Mouse (Mus musculus) kidney, adult 2 months (tissue): ENCODE measurements around the gene Gm4869. TPM values are rescaled to one million over a fixed set of nuclear protein-coding genes. Genes with fewer than 3 reads are reported as not detected.
A peak's percentile ranks its signal among the peaks of the same experiment; 100 is the strongest.

Experiments
- DNase-seq: peaks from one replicate; pipeline ENCODE4 v3.0.0; 2021
- H3K27ac ChIP-seq: fragments of 200-500 bp; 2 replicates; pipeline ENCODE4 v1.5.1; 2012; ENCODE audit warnings: low read depth, low read length, control low read depth, inconsistent platforms; ENCODE audit not compliant: insufficient read depth
- H3K27me3 ChIP-seq: fragments of 200-500 bp; replicated peaks from 2 replicates; pipeline ENCODE4 v1.6.1; 2012; ENCODE audit warnings: mild to moderate bottlenecking, moderate library complexity, low read length, inconsistent platforms; ENCODE audit not compliant: control insufficient read depth, insufficient read depth
- H3K36me3 ChIP-seq: fragments of 200-500 bp; 2 replicates; pipeline ENCODE4 v1.6.1; 2012; ENCODE audit warnings: mild to moderate bottlenecking, moderate library complexity, low read length, inconsistent platforms; ENCODE audit not compliant: control insufficient read depth, insufficient read depth
- H3K4me1 ChIP-seq: fragments of 200-500 bp; 2 replicates; pipeline ENCODE4 v1.6.1; 2011; ENCODE audit warnings: low read length; ENCODE audit not compliant: control insufficient read depth, insufficient read depth
- H3K4me3 ChIP-seq: fragments of 200-500 bp; 2 replicates; pipeline ENCODE4 v1.5.1; 2011; ENCODE audit warnings: mild to moderate bottlenecking, low read depth, low read length, control low read depth; ENCODE audit not compliant: insufficient read depth
- CTCF ChIP-seq: fragments of 200-500 bp; conservative IDR thresholded peaks from 2 replicates; pipeline ENCODE4 v1.5.1; 2011; ENCODE audit warnings: low read depth, mild to moderate bottlenecking, control low read depth, low read length, moderate library complexity, mixed read lengths; ENCODE audit not compliant: insufficient read depth, insufficient read length
- POLR2A ChIP-seq: fragments of 200-500 bp; IDR thresholded peaks from one replicate; pipeline ENCODE4 v1.6.1; 2011; ENCODE audit warnings: low read depth, low read length, control low read depth
- WGBS: fragments of 180-500 bp; shearing (Covaris S2); methylation state at CpG from one replicate; pipeline ENCODE4 v1.1.7; 2018; 5-methylcytosine and 5-hydroxymethylcytosine counted together
- polyA plus RNA-seq: library from polyadenylated mRNA; depleted of rRNA; stranded (reverse); fragments of >200 nt; gene quantifications from 2 replicates; pipeline ENCODE4 v1.2.3, GENCODE M21; 2012; rRNA removed

The Gm4869 gene
- 0.03 TPM in 1 of 2 replicates, not detected in the other for polyA plus RNA-seq

DNA sequence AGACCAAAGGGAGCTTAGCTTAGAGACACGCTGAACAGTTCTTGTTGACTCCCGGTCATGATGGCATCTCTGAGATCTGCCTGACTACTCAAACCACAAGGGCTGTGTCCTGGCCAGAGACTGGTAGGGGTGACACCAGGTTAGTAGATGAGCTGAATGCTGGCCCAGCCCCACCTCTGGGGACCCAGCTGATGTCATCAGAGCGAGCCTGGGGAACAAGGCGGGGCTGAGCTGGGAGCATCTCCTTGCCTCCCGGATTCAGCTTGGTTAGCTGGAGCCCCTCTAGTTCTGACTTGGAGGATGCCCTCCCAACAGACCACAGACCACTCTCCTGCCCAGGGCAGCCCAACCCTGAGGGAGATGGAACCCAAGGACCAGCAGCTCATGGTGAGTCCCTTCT is at the start of gene Gm4869:
Gene Gm4869, plus strand, starts transcription at position 301 of the 400 bp plus-strand sequence.
- no peak for TF ChIP-seq POLR2A
- no peak for TF ChIP-seq CTCF
- no peaks in the 10 kb centered on the region for H3K4me1 ChIP-seq
- no peak for DNase-seq
- H3K4me3 ChIP-seq: no peak within 1 kb of the TSS
- H3K27ac ChIP-seq: no peak within 1 kb of the TSS
- H3K36me3 ChIP-seq: no peaks in the 10 kb centered on the region
- 83% methylated on average over 5 of the region's 5 CpGs for WGBS
- no peaks in the 10 kb centered on the region for H3K27me3 ChIP-seq

- DNase-seq: peak; percentile 52
- WGBS: 70% methylated on average over 8 of the region's 8 CpGs
- H3K4me3 ChIP-seq: no peak overlapping the region
Measured at GRCm38 (mm10) chr5:140396166-140396940, 49.1 kb upstream of the Gm4869 start.

DNA sequence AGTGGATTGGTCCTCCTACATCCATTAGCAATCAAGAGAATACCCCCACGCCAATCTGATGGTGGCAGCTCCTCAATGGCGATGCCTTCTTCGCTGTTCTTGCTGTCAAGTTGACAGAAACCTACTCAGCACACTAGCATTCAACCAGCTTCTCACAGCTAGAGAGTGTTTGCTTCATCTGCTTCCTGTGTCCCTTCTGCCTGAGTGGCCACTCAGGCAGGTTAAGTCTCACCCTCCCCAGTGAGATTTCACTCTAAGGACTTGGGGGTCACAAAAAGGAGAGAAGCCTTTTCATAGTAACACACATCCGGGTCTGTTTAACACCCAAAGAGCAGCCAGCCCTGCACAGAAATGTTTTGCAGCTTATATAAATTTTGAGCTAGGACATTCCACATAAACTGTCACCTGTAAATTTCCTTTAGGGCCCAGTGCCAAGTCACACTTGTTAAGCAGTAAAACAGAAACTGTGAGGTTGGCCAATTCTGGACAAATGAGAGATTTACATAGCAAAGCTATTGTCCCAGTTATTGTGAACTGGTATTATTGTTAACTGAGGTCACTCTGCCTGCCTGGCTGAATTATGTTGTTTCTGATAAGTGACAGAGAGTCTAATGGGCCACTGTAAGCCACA is 42.7 kb upstream of the Gm4869 start:
- peak; percentile 72 for DNase-seq
- WGBS: 55% methylated on average over 4 of the region's 4 CpGs
- Histone ChIP-seq H3K36me3 (no peaks in the 10 kb centered on the region), H3K4me1 (no peaks in the 10 kb centered on the region), H3K27me3 (no peaks in the 10 kb centered on the region), H3K4me3 (no peak overlapping the region), H3K27ac (no peak overlapping the region)
- TF ChIP-seq CTCF (no peak), POLR2A (no peak)

More at GRCm38 (mm10) chr5:140396166-140396940, 49.1 kb upstream of the Gm4869 start:
- Histone ChIP-seq H3K27me3 (no peaks in the 10 kb centered on the region), H3K36me3 (no peaks in the 10 kb centered on the region), H3K27ac (no peak overlapping the region), H3K4me1 (no peaks in the 10 kb centered on the region)
- TF ChIP-seq POLR2A (no peak), CTCF (peak; percentile 85)

- Histone ChIP-seq H3K27me3 (no peaks in the 10 kb centered on the region; the same call in 1 of the 2 replicates), H3K4me1 (no peaks in the 10 kb centered on the region), H3K4me3 (no peak overlapping the region), H3K27ac (no peak overlapping the region), H3K36me3 (no peaks in the 10 kb centered on the region)
- no peak for TF ChIP-seq POLR2A
- no peak for TF ChIP-seq CTCF
- no peak for DNase-seq
- 92% methylated on average over 6 of the region's 6 CpGs for WGBS
Measured at GRCm38 (mm10) chr5:140405126-140405525, 40.3 kb upstream of the Gm4869 start.

- peak; percentile 15 for DNase-seq
- H3K4me3 ChIP-seq: no peak overlapping the region
- no peak for TF ChIP-seq POLR2A
- no peak for TF ChIP-seq CTCF
- H3K36me3 ChIP-seq: no peaks in the 10 kb centered on the region
- 56% methylated on average over 6 of the region's 6 CpGs for WGBS
- no peaks in the 10 kb centered on the region; the same call in 1 of the 2 replicates for H3K27me3 ChIP-seq
- no peak overlapping the region for H3K27ac ChIP-seq
- H3K4me1 ChIP-seq: no peaks in the 10 kb centered on the region
Measured at GRCm38 (mm10) chr5:140406666-140407065, 38.8 kb upstream of the Gm4869 start.

- no peak for TF ChIP-seq POLR2A
- no peak for TF ChIP-seq CTCF
- no peaks in the 10 kb centered on the region for H3K4me1 ChIP-seq
- H3K27ac ChIP-seq: no peak overlapping the region
- H3K27me3 ChIP-seq: no peaks in the 10 kb centered on the region; the same call in 1 of the 2 replicates
- no peaks in the 10 kb centered on the region for H3K36me3 ChIP-seq
- DNase-seq: no peak
- H3K4me3 ChIP-seq: no peak overlapping the region
Measured at GRCm38 (mm10) chr5:140408801-140409200, 36.6 kb upstream of the Gm4869 start.

DNA sequence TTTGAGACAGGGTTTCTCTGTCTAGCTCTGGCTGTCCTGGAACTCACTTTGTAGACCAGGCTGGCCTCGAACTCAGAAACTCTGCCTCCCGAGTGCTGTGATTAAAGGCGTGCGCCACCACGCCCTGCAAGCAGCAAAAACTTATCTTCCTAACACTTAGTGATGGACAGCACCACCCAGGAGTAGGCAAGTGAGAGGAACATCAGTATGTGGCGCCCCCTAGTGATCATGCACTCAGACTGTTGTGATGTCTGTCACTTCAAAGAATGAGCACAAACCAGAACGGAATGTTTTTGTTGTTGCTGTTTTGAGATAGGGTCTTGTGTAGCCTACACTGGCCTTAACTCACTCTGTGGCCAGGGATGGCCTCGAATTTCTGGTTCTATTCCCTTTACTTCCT is 34.1 kb upstream of the Gm4869 start:
- H3K4me3 ChIP-seq: no peak overlapping the region
- DNase-seq: peak; percentile 68
- TF ChIP-seq CTCF: peak; percentile 75
- TF ChIP-seq POLR2A: no peak
- 34% methylated on average over 8 of the region's 8 CpGs for WGBS
- H3K27ac ChIP-seq: no peak overlapping the region
- H3K27me3 ChIP-seq: no peaks in the 10 kb centered on the region; the same call in 1 of the 2 replicates
- no peaks in the 10 kb centered on the region for H3K4me1 ChIP-seq
- no peaks in the 10 kb centered on the region for H3K36me3 ChIP-seq
